Mouse (Mus musculus): ENCODE measurements around the gene Setd5.

DNA sequence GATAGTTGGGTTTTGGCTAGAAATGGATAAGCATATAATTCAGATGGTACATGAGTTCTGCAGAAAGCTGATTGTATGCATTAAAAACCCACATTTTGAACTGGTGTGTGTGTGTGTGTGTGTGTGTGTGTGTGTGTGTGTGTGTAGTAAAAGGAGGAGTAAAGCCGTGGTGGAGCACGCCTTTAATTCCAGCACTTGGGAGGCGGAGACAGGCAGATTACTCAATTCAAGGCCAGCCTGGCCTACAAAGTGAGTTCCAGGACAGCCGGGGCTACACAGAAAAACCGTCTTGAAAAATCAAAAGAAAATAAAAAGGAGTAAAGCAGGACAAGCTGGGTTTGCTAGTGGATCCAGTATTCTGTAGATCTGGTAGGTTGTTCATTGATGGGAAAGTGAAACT, 20.5 kb downstream of the Setd5 start:
- no peak for TF ChIP-seq ZC3H11A (IDR thresholded peaks at IDR 0.05; ENCODE audit: borderline replicate concordance, low read depth, low read length)
- no peak for TF ChIP-seq HCFC1 (IDR thresholded peaks at IDR 0.05; ENCODE audit: borderline replicate concordance, insufficient read depth, low read length)

Data from ES-E14 (cell line).